Mouse (Mus musculus) layer of hippocampus, postnatal 25 days (tissue): ENCODE measurements around the gene Nbea. TPM values are rescaled to one million over a fixed set of nuclear protein-coding genes. Genes with fewer than 3 reads are reported as not detected.

Experiments used
- DNase-seq, 2 experiments: peaks; one replicate each; pipeline ENCODE4 v3.0.0; 2022; ENCODE audit warnings: mixed read lengths in 2 of 2, low spot score in 1 of 2; ENCODE audit errors: extremely low spot score in 1 of 2
- total RNA-seq, 2 experiments: library from RNA; stranded (reverse); gene quantifications; 2 replicates each; pipeline ENCODE4 v1.2.3; 2021

The Nbea gene
- total RNA-seq, 2 experiments from 2014 or later = 201 to 227 TPM

DNA sequence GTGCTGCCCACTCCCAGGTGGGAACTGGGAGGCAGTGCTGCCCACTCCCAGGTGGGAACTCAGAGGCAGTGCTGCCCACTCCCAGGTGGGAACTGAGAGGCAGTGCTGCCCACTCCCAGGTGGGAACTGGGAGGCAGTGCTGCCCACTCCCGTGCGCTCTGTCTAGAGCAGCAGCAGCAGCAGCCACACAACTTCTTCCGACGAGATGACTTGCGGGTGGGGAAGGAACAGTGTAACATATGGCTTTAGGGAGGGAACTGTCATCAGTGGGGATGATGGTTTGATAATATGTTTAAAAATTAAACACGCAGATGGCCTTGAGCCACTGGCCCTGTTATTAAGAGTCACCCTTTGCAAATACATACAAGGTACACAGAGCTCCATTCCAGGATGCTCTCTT is 496.5 kb downstream of the Nbea start:
- no peak for DNase-seq

DNA sequence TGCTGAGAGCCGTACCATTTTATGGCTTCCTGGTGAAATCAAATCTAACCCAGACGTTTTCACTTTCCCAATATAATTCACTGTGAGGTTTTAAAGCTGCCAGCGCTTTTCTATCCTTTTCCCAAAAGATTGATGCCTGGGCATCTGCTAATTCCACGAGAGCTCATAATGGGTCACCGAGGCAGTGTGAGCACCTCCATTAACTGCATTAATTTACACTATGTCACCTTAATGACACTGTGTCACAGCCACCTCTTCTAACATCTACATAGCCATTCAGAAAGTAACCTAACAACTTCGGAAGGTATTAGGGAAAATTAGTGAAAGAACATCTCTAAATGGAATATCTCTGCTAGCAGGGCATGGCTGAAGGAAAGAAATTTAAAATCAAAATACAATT is 497.9 kb downstream of the Nbea start:
- DNase-seq = no peak

DNA sequence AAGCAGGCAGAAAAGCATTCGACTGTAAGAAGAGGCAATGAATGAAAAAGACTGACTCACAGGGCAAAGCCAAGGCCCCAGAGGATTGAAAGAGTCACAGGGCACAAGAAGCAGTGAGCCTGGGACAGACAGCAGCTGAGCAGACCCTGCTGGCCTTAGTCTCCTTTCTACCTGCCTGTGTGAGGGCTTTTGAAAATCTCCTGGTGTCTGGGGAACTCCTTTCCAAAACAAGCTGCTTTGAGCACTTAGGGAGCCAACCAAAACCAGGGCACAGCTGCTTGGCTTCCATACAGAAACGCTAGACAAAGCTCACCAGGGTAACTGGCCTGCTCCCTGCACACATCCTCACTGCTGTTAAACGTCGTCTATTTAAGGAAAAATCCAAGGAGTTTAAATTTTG is 498.6 kb downstream of the Nbea start:
- DNase-seq = no peak

DNA sequence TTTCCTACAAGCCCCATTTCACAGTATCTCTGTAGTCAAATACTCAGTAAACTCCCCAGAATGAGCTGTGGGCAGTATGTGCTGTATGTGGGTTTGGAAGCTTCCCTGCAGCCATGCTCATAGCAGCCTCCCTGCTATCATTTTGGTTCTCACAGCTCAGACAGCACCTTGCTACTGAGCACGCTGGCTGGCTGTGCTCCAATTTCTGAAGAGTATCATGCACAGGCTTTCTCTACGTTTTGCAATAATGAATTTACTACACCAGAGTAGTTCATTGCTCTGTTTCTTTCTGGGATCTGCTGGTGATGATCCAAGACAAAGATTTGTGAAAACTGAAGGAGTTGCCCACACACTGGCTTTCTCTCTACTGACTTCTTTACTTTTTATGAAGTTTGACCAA is 505.8 kb downstream of the Nbea start:
- no peak for DNase-seq

DNA sequence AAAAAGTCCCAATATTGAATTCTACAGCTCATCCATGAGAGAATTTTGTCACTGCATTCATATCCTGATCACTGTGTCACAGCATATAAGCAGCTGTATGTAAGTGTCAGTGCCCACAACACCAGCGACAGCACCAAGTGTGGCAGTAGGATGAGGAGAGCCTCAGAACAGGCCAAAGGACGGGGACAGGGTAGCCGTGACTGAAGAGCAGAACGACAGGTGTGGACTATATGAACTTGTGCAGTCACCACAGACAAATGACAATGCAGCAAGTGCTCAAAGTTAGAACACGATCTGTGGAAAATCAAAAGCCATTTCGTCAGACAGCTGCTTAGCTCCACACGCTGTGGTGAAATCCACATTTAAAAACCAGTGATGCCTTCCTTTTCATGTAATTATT is 509.3 kb downstream of the Nbea start:
- no peak for DNase-seq

DNA sequence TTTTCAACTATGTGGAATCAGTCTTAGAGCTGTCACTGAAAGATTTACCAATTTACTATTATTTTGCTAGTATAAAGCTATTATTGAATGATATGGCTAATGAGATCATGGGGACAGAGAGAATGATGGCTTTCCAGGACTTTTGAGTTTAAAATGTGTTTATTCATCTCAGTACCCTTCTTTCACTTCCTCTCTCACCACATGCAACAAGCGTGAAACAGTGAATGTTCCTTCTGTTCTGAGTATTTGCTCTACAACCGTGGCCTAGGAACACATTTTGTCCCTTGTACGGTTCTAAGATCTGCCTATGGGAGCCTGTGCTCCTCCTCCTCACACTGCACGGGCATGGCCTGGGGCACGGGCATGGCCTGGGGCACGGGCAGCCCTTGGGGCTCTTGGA is 516.5 kb downstream of the Nbea start:
- DNase-seq = no peak

DNA sequence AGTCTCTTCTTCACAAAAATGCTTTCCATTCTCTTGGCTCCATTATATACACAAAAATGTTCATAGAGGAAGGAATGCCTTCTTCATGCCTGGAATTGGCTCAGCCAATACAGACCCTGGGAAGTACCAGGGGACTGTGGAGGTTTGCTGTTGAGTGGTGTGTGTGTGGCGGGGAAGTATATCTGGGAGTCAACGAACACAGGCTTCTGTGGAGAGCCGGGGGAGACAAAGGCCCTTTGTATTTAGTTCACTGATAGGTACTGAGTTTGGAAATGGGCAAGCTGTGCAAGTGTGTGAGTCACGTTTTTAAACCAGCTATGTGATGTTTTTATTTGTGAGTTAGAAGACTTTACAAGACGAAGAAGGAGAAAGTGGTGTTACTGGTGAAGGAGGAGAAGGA is 517.6 kb downstream of the Nbea start:
- DNase-seq = no peak

DNA sequence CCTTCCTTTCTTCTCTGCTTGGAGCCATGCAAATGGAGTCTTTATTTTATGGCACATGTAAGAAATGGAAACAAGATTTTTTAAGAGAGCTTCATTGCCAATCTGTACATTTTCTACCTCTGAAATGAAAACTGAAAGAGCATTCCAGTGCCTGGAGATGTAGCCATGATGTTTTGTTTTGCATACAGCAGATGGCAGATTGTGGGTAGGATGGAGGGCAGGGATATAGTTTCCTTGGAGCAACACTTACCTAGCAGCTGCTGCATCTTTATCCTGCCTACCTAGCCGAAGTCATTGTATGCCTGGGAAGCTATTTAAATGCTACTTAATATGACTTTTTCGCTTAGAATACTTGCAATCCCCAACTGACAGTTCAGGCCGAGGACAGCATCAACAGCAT is 518.8 kb downstream of the Nbea start:
- no peak for DNase-seq

DNA sequence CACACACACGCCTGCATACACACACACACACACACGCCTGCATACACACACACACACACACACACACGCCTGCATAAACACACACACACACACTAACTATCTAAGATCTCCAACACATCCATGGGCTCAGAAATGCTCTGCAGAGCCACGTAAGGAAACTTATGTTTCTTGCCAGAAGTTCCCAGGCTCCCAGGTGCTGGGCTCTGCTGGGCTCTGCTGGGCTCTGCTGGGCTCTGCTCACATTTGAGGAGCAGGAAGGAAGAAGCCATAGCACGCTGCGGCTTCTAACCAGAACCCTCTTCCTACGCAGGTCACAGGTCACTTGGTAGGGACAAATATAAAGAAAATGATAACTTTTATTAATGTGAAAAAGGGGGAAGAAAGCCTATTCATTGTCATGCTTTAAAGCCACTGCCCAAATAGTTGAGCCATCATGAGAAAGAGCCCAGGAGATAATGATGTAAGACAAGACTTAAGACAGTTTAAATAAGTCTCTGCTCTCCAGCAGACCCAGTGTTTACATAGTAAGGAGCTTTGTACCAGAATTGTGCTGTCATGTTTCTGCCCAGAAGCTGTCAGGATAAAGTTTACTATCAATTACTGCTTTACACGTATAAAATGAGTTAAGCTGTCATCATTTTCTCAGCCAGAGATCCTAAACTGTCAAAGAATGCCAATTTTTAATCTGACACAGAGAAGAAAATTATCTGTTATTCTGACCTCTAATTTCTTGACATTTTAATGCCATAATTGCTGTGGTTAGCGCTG is 521.6 kb downstream of the Nbea start:
- DNase-seq = no peak

DNA sequence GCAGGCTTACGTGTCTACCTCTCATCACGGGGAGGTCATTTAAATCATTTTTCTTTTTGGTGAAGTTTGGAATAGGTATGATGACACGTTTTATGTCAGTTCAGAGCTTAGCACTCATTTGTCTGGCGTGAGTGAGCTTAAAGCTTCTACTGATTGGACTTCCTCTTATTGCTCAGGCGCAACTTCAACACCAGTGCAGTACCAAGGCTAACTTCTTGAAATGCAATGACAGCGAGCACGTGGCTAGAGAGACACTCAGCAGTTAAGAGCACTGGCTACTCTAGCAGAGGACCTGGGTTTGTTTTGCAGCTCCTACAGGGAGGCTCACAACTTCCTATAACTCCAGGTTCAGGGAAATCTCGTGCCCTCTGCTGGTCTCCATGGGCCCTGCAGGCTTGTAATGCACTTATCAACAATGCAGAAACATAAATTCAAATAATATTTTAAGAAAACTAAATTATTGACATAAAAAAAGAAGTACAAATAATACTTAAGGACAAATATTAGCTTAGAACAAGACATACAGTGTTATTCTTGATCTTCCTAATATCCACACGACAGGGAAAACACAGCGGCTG is 523.2 kb downstream of the Nbea start:
- DNase-seq = no peak

DNA sequence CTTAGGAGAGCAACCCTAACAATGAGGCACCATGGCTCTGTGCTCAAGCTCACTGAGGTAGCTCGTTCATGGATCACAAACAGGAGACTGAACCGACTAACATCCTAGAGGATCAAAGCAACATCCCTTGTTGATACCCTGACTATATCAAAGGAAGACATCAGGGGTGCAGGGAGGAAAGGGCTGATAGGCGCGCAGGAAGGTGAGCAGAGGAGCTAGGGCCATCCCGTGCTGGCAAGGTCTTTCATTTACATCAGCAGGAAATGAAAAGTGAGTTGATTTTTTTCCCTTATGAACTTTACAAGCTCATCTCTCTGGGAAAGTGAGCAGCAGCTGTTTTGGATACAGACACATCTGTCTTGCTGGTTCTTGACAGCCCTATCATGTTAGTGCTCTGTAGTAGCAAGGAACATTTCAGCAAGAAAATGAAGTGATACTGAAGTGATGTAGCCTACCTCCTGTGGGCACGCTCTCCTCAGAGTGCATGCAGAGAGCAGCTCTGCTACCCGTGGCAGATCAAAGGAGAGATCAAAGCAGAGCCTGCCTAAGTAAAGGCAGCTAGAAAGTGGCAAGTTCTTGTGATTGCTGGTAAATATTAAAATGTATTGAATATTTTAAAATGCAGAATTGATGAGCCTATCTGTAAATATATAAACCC is 523.8 kb downstream of the Nbea start:
- DNase-seq = no peak

DNA sequence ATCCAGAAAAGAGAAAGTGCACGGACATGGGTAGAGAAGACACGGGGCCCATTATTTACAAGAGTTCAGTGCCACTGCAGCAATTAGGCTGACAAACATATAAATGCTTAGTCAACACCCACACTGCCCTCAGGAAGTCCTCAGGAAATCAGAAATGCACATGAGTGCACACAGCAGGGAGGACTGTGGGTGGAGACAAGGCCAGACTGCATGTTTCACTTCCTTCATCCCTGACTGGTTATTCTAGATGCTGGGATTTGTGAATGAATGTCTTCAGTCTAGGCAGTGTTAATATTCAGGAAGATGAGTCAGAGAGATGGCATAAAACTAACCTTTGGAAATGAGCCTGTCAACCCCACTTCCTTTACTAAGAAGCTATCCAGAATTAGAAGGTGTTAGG is 531.2 kb downstream of the Nbea start:
- no peak for DNase-seq

DNA sequence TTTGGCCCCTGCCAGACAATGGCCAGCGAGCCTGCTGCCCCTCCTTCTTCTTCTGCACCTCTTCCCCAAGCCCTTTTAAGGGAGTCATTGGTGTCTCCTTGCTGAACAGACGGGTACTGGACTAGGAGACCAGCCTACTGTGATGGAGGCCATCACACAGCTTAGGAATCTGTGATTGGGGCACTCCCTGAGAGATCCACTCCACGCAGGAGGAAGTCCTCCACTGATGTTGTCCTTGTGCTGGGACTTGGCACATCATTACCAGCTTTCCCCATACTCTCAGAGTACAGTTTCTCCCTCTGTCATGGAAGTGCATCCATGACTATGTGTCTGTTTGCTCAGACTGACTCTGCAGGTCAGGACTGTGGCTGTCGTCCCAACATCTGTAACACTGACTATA is 531.6 kb downstream of the Nbea start:
- DNase-seq = no peak

DNA sequence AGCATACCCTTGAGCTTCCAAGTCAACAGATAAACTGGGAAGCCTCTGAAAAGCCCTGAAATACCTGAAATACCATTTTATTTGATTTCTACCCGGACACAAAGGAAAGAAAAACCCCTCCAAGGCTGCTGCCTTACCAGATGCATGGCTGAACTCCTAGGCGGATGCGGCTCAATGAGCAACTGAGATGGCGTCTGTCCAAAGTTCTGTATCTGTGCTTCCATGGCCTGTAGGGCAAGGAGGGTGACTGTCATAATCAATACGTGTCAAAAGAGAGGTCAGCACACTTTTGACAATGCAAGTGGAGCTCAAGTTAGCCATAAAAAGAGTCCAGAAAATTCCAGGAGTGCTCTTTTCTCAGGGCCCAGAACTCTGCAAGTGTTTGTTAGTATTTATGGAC is 534.0 kb downstream of the Nbea start:
- DNase-seq = no peak

DNA sequence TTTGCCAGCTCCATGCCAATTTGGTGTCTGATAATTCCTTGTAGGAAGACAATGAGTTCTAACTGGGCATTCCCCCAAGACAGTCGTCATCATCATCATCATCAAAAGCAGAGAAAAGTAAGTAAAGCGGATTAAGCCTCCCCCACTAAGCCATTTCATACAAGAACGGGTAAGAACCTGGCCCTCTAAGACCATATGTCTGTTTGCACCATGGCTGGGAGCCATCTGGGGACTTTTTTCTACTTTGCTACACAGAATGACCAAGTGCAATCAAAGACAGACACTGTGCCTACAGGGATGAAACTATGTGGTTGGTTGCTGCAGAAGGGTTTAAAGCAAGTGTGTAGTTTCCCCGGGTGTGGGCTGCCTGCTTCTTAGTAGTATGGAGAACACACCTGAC is 535.2 kb downstream of the Nbea start:
- DNase-seq = no peak

DNA sequence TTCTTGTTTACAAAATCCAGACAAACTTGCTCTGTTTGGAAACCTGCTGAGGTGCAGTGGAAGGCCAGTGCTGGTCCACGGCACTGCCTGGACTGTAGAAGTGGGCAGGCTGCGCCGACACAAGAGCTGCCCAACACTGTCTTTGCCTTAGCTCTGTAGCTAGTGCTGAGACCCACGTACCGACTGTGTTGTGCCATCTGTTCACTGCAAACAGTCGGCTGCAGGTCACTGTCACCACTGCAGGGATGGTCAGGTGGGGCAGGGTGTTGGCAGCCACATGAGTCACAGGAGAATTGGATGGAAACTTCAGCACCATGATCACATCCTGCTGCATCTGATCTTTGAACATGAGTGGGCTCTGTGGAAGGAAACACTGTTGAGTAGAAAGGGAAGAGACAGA is 536.3 kb downstream of the Nbea start:
- DNase-seq = no peak

DNA sequence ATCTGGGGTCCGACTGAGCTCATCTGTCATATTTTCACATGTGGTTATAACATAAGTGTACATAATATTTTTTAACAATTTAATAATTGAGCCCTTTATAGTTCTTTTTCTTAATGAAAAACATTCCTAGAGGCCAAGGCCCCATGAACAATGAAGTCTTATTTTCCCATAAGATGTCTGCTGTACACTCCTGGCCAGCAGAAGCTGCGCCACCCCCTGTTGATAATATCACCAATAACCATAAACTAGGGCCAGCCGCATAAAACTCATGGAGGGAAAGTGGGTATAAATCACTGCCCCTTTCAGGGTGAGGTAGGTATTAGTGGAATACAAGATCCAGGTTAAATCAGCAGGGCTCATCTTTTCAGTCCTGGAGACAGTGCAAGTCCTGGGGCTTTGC is 537.1 kb downstream of the Nbea start:
- DNase-seq = no peak

DNA sequence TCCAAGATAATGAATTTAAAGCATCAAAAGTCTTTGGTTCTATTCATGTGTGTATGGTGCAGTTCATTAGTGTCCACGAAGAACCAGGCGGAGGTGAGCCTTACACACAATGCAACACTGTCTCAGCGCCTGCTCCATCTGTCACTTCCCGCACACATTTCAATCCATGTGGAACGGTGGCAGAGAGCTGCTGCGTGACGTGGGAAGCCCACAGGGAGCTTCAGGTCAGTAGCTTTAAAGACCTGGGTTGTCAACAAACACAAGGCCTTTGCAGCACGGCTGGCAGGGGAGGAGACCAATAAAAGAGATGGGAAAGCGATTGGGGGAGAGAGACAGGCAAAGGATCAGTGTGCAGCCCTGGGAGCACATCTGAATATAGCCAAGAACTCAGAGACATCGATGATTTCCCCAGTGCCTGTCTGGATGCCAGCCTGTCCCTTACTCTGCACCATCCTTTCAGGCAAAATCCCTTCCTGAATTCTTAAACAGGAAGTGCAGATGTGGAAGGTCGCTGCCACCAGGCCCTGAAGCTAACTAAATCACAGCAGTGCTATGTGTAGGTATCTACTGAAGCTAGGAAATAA is 539.4 kb downstream of the Nbea start:
- DNase-seq = no peak

DNA sequence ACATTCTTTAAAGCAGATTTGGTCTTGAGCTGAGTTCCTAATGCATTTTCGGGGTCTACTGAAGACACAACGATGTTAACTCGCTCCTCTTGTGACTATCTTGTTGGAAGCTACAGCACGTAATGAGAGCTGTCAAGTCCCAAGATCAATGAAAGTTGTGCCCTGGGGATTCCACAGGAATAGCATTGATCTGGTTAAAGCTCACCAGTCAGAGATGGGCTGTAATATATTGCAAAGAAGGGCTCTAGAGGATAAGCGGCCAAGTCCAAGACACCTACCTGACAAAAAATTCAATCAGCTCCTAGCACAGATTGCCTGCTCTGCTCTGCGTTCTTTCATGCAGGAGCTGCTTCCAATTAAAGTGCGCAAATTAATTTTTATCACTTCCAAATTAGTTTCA is 545.8 kb downstream of the Nbea start:
- no peak for DNase-seq

DNA sequence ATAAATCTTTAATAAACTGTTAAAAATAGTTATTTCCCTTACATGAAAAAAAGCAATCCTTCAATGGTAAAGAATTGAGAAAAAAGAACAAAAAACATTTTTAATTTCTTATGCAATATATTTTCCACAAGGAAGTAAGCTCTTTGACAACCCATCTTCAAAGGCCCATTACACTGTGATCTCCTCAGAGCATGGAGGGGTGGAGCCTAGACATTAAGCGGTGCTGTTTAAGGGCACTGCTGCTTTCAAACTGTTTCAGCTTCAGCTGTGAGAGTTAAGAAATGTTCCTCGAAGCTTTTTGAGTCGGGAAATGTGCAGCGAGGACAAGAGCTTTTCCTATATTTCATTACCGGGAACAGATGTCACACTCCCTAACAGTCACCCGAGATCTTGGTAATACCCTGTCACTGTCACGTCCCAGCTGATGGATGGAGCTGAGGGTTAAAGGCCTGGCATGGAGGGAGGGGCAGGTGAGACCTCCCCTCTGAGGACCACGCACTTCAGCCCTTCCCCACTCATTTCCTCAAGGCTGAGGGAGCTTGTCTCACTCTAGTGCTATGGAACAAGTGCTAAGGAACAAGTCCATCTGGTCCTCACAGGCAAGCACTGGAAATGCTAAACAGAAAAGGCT is 547.8 kb downstream of the Nbea start:
- no peak for DNase-seq

DNA sequence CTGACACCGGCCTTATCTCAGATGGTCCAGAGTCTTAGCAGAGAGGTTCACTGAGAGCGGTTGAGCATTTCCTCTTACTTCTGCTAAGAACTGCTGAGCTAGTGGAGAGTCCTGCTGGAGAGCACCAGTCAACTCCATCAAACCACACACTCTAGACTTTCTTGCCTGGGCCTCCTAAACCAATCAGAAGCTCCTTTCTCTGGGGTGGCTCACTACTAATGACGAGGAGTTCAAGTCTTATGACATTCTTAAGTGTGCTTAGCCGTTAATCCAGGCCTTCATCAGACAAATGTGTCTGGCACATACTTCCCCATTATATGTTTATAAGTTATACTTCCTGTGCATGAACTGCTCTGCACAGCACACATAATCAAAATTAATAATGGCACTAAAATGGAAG is 556.4 kb downstream of the Nbea start:
- no peak for DNase-seq
